Mouse (Mus musculus) layer of hippocampus, postnatal 10 days (tissue): ENCODE results near the gene Rnf167. TPM values are rescaled to one million over a fixed set of nuclear protein-coding genes. Genes with fewer than 3 reads are reported as not detected.

Experiments
- total RNA-seq, 2 experiments: library from RNA; stranded (reverse); gene quantifications; 2 replicates each; pipeline ENCODE4 v1.2.3; 2021

Rnf167 gene
- total RNA-seq, 2 experiments from 2014 or later: 60.3 to 61.5 TPM

Other genes with a start within 250 kb of the Rnf167 start
- 10 to 100 TPM; 41.3 to 46.8 TPM for gene Pelp1, start 237.2 kb upstream of the Rnf167 start, total RNA-seq
- gene Arrb2, start 214.6 kb upstream of the Rnf167 start, total RNA-seq: 10 to 100 TPM; 92.5 to 96.0 TPM
- 10 to 100 TPM; 20.5 TPM for gene Med11, start 195.3 kb upstream of the Rnf167 start, total RNA-seq
- 1 to 10 TPM in 1 of 2 experiments, under 1 TPM in 1; 0.96 to 1.1 TPM for gene Zmynd15, start 187.8 kb upstream of the Rnf167 start, total RNA-seq
- under 1 TPM; 0.42 to 0.69 TPM for gene Cxcl16, start 187.3 kb upstream of the Rnf167 start, total RNA-seq
- not detected for gene Tm4sf5, start 142.0 kb upstream of the Rnf167 start, total RNA-seq
- gene Vmo1, start 132.6 kb upstream of the Rnf167 start, total RNA-seq: not detected
- not detected for gene Gltpd2, start 128.0 kb upstream of the Rnf167 start, total RNA-seq
- gene Psmb6, start 121.9 kb upstream of the Rnf167 start, total RNA-seq: 100 to 1,000 TPM; 221 to 229 TPM
- gene Gm40193, start 114.3 kb upstream of the Rnf167 start, total RNA-seq: not detected
- gene Pld2, start 107.2 kb upstream of the Rnf167 start, total RNA-seq: 10 to 100 TPM; 25.0 to 25.6 TPM
- gene Mink1, start 84.4 kb upstream of the Rnf167 start, total RNA-seq: 100 to 1,000 TPM; 208 to 249 TPM
- 1 to 10 TPM in 1 of 2 experiments, not detected in 1; 1.1 TPM for gene 4930544D05Rik, start 31.4 kb upstream of the Rnf167 start, total RNA-seq
- gene Chrne, start 28.0 kb upstream of the Rnf167 start, total RNA-seq: under 1 TPM in 1 of 2 experiments, not detected in 1; 0.94 TPM
- gene Gp1ba, start 8.1 kb upstream of the Rnf167 start, total RNA-seq: not detected
- 100 to 1,000 TPM; 117 to 125 TPM for gene Slc25a11, start 244 bp downstream of the Rnf167 start, total RNA-seq
- 100 to 1,000 TPM; 364 to 371 TPM for gene Pfn1, start 7.4 kb downstream of the Rnf167 start, total RNA-seq
- 10 to 100 TPM in 1 of 2 experiments, 1 to 10 TPM in 1; 5.1 to 10.5 TPM for gene Eno3, start 10.0 kb downstream of the Rnf167 start, total RNA-seq
- gene Spag7, start 22.2 kb downstream of the Rnf167 start, total RNA-seq: 10 to 100 TPM; 52.8 to 53.9 TPM
- gene Camta2, start 40.9 kb downstream of the Rnf167 start, total RNA-seq: 100 to 1,000 TPM; 183 to 189 TPM
- gene Inca1, start 52.9 kb downstream of the Rnf167 start, total RNA-seq: 1 to 10 TPM; 1.4 to 1.8 TPM
- 10 to 100 TPM; 55.9 to 59.9 TPM for gene Kif1c, start 53.3 kb downstream of the Rnf167 start, total RNA-seq
- 10 to 100 TPM; 16.2 to 17.4 TPM for gene Zfp3, start 117.0 kb downstream of the Rnf167 start, total RNA-seq
- not detected for gene Scimp, start 165.4 kb downstream of the Rnf167 start, total RNA-seq
- 100 to 1,000 TPM; 115 to 117 TPM for gene Rabep1, start 197.5 kb downstream of the Rnf167 start, total RNA-seq